Mouse (Mus musculus) adrenal gland, postnatal 10 days (tissue): ENCODE data around the gene Rnf180. TPM values are rescaled to one million over a fixed set of nuclear protein-coding genes. Genes with fewer than 3 reads are reported as not detected.
"Not testable (repeated sequence)": the region's sequence is repeated elsewhere in the genome, so short reads cannot be mapped to it uniquely, and the experiment has no call there.

Experiments
- DNase-seq: peaks from one replicate; pipeline ENCODE4 v3.0.0; 2021; ENCODE audit warnings: mixed read lengths
- long read RNA-seq, 2 experiments: library from polyadenylated mRNA; stranded (forward); transcript quantifications; one replicate each; pipeline ENCODE4 v2.0.0; 2021
- total RNA-seq, 2 experiments: library from RNA; stranded (reverse); gene quantifications; 2 replicates each; pipeline ENCODE4 v1.2.3; 2021

The Rnf180 gene
- 10 to 100 TPM in 1 of 2 experiments, 1 to 10 TPM in 1; 6.1 to 10.3 TPM for total RNA-seq
- long read RNA-seq, experiment 1, partial matches to known transcripts, result 3 of 12 reads
- long read RNA-seq, experiment 1, other reads (novel, unspliced or antisense), result 4 of 12 reads
- long read RNA-seq, experiment 2, partial matches to known transcripts, result 0 of 8 reads
- long read RNA-seq, experiment 2, other reads (novel, unspliced or antisense), result 5 of 8 reads

DNA sequence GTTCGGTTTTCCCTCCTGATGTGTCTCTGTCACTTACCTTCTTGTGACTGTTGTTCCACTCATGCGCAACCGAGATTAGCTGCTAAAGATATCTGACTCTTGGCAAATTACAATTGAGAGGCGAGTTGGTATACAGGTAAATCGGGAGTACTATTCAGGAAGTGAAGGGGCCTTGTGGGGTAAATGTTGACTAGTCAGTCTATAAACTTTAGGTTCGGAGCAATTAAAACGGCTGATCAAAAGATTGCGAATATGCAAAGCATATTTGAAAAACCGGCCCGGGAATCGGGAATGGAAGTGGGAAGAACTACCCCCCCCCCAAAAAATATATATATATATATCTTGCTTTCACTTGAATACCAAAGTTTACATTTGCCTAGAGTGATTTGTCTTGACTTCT is at the start of gene Rnf180:
Gene Rnf180 (minus strand): TSS at position 101 of the 400 bp plus-strand sequence.
- DNase-seq, result no peak

GRCm38 (mm10) chr13:105331199-105331968 is 36.8 kb upstream of the Rnf180 start:
- no peak for DNase-seq

- no peak for DNase-seq
Measured at GRCm38 (mm10) chr13:105326946-105327345, 32.3 kb upstream of the Rnf180 start.

DNA sequence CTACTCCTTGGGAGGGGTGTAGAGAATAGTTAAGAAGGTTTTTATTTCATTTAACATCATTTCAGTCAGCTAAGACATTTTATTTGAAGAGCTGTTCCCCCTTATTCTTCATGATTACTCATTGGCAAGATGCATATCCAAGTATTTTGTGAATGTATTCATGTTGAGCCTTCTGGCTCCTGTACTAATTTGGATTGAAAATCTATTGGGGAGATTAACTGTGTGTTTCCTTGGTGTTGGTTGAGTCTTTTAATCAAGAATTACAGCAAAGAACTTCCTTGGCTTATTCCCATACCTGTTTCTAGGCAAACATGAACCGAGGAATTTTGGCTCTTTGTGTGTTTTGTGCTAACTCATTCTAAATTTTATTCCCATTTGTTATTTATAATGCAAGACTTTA is 22.3 kb upstream of the Rnf180 start:
- DNase-seq, result no peak

- DNase-seq, result no peak
Measured at GRCm38 (mm10) chr13:105316009-105316408, 21.4 kb upstream of the Rnf180 start.

DNA sequence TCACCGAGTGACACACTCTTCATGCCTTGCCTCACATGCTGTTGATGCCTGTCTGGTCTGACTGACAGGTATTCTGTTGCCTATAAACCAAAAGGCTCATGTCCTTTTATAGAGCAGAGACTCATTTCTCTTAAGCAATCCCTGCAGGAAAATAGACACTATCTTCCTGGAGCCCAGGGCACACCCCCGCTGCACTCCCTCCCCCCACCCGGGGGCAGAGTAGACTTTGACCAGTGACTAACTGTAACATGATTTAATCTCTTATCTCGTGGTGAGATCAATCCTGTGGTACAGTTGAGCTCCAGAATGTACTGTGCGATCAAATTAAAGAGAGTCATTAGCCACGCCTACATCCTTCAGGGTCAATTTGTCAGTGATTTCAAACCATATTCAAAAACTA is 18.1 kb upstream of the Rnf180 start:
- DNase-seq, result no peak

- not testable (repeated sequence) for DNase-seq
Measured at GRCm38 (mm10) chr13:105310562-105310961, 15.9 kb upstream of the Rnf180 start.

DNA sequence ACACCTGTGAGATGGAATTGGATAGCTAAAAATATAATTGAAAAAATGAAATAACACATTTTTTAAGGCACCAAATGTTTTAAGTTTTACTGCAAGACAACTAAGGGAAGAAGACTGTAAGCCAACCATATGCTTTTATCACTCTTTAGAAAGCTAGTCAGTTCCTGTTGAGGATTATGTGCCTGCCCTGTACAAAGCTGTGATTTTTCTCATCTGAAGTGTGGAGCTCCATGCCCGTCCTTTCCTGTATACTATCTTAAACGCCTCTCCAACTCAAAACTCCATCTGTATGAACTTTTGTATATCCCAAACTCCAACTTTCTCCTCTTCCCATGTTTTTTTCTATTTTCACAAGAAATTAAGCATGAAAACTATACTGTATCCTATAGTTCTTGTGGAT is 10.9 kb upstream of the Rnf180 start:
- no peak for DNase-seq

DNA sequence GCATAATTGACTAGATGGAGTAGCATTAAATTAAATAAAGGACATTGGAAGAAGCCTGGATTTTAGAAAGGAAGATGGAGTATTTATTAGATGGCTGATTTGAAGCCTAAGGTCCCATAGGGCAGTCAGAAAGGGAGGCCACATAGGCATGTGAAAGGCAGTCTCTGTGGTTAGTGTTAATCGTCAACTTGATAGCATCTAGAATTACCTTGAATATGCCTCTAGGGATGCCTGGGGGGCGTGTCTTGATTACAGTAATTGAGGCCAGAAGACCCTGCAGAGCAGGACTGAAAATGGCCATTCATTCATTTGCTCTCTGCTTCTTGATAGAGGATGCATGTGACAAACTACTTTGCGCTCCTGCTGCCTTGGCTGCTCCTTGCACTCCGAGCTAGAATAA is 9.4 kb upstream of the Rnf180 start:
- no peak for DNase-seq

- no peak for DNase-seq
Measured at GRCm38 (mm10) chr13:105300009-105300346, 5.4 kb upstream of the Rnf180 start.

- no peak for DNase-seq
Measured at GRCm38 (mm10) chr13:105299162-105300008, 4.8 kb upstream of the Rnf180 start.

DNA sequence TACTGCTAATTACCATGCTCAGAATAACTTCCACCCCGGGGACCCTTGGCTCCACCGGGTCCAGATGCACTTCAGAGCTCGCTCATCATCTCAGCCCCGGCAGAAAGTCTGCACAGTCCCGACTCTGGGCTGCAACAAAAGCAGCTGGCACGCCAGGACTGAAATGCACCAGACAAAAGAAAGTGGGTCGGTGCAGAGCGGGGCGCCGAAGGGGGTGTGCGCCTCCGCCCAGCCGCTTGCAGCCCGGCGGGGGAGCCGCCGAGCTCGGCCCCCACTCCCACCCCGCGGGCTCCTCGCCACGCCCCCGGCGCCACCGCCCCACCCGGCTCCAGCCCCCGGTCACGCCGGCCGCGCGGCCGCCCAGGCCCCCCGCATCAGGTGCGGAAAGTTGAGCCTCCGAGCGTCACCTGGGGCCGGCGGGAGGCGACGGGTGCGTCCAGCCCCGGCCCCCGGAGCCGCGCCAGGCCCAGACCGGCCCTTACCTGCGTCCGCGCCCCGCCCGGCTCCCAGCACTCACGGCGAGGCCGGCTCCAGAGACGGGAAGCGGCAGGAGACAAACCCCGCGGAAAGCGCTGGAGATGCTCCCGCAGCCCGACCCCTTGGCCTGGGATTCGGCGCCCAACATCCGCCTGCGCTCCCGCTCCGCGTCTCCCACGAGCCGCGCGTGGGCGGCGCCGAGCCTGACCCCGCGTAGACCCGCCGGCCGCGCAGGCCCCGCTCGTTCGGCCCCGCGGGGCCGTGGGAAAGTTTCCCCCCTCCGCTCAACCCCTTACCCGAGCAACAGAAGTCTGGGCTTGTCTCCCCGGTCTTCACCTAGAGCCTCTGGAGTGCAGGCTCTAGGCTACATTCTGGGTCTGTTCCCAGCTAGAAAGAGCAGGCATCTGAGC is 591 bp downstream of the Rnf180 start:
- DNase-seq, result peak; percentile 67

DNA sequence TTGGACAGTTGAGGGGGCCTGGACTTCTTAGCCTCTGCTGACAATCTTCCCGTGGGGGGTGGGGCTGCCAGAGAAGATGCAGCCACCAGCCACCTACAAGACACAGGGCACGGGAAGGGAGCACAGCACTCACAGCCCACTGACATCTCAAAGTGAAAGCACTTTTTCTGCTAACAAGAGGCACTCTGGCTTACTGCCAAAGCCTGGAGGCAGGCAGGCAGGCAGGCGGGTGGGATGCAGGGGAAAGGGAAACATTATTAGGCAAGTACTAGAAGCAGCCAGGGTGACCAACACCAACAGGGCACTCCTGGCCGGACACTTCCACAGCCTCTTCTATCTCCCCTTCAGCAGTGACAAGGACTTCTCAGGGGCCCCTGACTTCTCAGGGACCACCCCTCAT is 2.8 kb downstream of the Rnf180 start:
- peak; percentile 55 for DNase-seq

GRCm38 (mm10) chr13:105290594-105290993 is 4.0 kb downstream of the Rnf180 start:
- DNase-seq, result no peak

DNA sequence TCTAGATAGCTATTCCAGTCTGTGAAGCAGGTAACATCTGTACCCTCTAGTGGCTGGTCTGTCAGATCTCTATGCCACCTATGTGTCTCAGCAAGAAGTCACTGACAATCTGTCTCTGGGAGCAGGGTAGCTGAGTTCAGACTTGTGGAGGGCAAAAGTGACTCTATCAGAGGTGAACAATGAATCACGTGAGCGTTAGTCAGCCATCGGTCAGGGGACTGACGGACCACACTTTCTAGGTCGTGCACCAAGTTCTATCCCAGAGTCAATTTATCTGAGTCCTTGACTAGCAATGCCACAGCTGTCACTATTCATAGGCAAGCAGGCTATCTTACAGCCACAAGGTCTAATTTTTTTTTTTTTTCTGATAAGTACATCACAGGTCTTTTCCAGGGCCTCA is 4.6 kb downstream of the Rnf180 start:
- peak; percentile 27 for DNase-seq

GRCm38 (mm10) chr13:105279397-105280018 is 15.1 kb downstream of the Rnf180 start:
- no peak for DNase-seq

GRCm38 (mm10) chr13:105270394-105271094 is 24.1 kb downstream of the Rnf180 start:
- DNase-seq, result no peak

DNA sequence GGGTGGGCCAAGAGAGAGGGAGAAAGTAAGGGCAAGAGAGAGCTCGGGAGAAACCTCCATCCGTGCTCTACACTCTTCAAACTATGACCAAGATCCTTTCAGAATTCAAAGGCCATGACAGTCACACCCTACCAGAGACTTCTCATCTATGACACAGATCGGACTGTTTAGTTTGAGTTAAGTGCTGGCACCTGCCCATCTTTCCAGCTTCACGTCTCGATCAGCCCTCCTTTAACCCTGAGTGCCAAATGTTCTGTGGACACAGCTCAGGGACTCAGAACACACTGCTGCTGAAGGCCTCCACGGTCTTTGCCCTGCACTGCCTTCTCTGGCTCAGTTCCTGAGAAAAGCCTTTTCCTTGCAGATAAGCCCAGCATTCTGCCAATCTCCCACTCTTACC is 27.2 kb downstream of the Rnf180 start:
- DNase-seq, result peak; percentile 14

DNA sequence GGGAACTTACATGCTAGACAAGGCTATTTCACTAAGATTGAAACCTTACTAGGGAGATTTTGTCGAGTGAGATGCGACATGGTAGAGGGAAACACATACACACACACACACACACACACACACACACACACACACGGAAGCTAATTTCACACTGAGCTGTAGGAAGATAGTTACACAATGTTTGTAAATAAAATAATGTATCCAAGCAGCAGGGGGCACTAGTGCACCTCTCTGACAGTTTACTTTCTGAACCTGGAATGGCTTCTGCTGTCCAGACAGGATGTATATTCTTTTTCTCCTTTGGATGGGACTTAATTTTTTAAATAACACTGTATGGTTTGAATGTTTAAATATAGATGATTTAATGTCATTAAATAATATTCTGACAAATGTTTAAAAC is 27.9 kb downstream of the Rnf180 start:
- peak; percentile 74 for DNase-seq

GRCm38 (mm10) chr13:105256757-105257433 is 37.7 kb downstream of the Rnf180 start:
- no peak for DNase-seq
